Mouse (Mus musculus) heart, embryonic 11.5 days (tissue): Measurements from ENCODE around the gene Tent5b. TPM values are rescaled to one million over a fixed set of nuclear protein-coding genes. Genes with fewer than 3 reads are reported as not detected.
"Not testable (repeated sequence)": the region's sequence is repeated elsewhere in the genome, so short reads cannot be mapped to it uniquely, and the experiment has no call there.

Source experiments
- ATAC-seq: fragments of 200-750 bp; cut with Nextera tagmentation; replicated peaks from 2 replicates; pipeline ENCODE4 v1.8.0; 2017; ENCODE audit warnings: moderate library complexity; ENCODE audit not compliant: insufficient number of reproducible peaks, low FRiP score, low TSS enrichment
- H3K27ac ChIP-seq: fragments of 300-500 bp; sonication (generic); 2 replicates; pipeline ENCODE4 v1.5.1; 2014; ENCODE audit warnings: mild to moderate bottlenecking, low read depth, low read length
- H3K27me3 ChIP-seq: fragments of 300-500 bp; sonication (generic); 2 replicates; pipeline ENCODE4 v1.6.1; 2014; ENCODE audit warnings: mild to moderate bottlenecking, low read length, mixed read lengths; ENCODE audit not compliant: control insufficient read depth, insufficient read depth
- H3K36me3 ChIP-seq: fragments of 300-500 bp; sonication (generic); 2 replicates; pipeline ENCODE4 v1.6.1; 2014; ENCODE audit warnings: mild to moderate bottlenecking, low read length, moderate library complexity, mixed read lengths; ENCODE audit not compliant: control insufficient read depth, insufficient read depth
- H3K4me1 ChIP-seq: fragments of 300-500 bp; sonication (generic); 2 replicates; pipeline ENCODE4 v1.6.1; 2014; ENCODE audit warnings: low read length; ENCODE audit not compliant: control insufficient read depth, insufficient read depth
- H3K4me2 ChIP-seq: fragments of 300-500 bp; sonication (generic); 2 replicates; pipeline ENCODE4 v1.6.1; 2014; ENCODE audit warnings: mild to moderate bottlenecking, moderate library complexity
- H3K4me3 ChIP-seq: fragments of 300-500 bp; sonication (generic); 2 replicates; pipeline ENCODE4 v1.5.1; 2014; ENCODE audit warnings: low read depth, low read length
- H3K9ac ChIP-seq: fragments of 300-500 bp; sonication (generic); 2 replicates; pipeline ENCODE4 v1.6.1; 2014; ENCODE audit warnings: mild to moderate bottlenecking, low read depth, low read length, moderate library complexity
- H3K9me3 ChIP-seq: fragments of 300-500 bp; sonication (generic); replicated peaks from 2 replicates; pipeline ENCODE4 v1.6.1; 2016; ENCODE audit warnings: low read length; ENCODE audit not compliant: control insufficient read depth
- WGBS: fragments of 180-500 bp; shearing (Covaris S2); extraction: QIAGEN DNeasy Blood & Tissue Kit; methylation state at CpG from one replicate; pipeline ENCODE4 v1.1.7; 2014; ENCODE audit not compliant: insufficient replicate concordance; 5-methylcytosine and 5-hydroxymethylcytosine counted together
- polyA plus RNA-seq: library from polyadenylated mRNA; unstranded; fragments of >200 nt; fragmentation: Nextera tagmentation; extraction: Ambion mirVana; gene quantifications from 2 replicates; pipeline ENCODE4 v1.2.1, GENCODE M21; 2014

Tent5b gene
- polyA plus RNA-seq, 1 experiment from 2014 or later: 0.47 TPM

DNA sequence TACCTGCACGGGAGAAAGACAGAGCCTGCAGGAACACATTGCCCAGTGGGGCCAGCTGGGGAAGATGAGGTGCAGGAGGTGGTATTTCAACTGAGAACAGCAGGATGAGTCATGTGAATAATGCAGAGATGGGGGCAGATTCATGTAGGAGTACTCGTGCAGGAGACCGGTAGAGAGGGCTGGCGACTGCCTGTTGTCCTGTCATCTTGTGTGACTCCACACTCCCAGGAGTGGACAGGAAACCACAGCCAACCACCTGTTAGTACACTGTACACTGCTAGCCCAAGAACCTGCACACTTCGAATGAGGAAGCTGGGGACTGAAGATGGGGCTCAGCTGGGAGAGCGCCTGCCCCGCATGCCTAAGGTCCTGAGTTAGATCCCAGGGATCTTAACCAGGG, 21.6 kb downstream of the Tent5b start:
- no peak overlapping the region for H3K27ac ChIP-seq
- ATAC-seq: no peak
- no peaks in the 10 kb centered on the region for H3K36me3 ChIP-seq
- H3K4me2 ChIP-seq: no peak overlapping the region
- H3K4me1 ChIP-seq: peaks cover 8% of the 10 kb centered on the region; the same call in 1 of the 2 replicates
- no peak overlapping the region for H3K9ac ChIP-seq
- no peak overlapping the region for H3K4me3 ChIP-seq
- 58% methylated on average over 7 of the region's 7 CpGs for whole genome bisulfite sequencing
- no peaks in the 10 kb centered on the region for H3K9me3 ChIP-seq
- peaks cover 86% of the 10 kb centered on the region for H3K27me3 ChIP-seq

DNA sequence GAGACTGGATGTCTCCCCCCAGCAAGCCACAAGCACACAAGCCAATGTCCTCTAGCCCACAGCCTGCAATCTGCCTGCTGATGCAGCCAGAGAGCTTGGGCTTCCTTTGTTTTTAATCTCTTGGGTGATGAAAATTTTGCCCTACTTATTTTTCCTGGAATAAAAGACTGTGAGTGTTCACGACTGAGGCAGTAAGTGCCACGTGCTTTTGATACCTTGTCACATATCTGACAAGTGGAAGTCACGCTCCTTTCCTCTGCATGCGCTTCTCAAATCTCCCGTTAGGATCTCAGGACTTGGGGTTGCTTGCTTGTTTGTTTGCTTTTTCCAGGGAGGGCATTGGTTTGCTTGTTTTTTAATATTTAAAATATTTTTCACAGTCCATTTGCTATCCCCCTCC, 24.4 kb downstream of the Tent5b start:
- 52% methylated on average over 5 of the region's 5 CpGs for WGBS
- ATAC-seq: no peak
- no peak overlapping the region for H3K4me2 ChIP-seq
- H3K9ac ChIP-seq: no peak overlapping the region
- H3K4me3 ChIP-seq: no peak overlapping the region
- no peak overlapping the region for H3K27ac ChIP-seq
- peaks cover 62% of the 10 kb centered on the region for H3K27me3 ChIP-seq
- no peaks in the 10 kb centered on the region for H3K9me3 ChIP-seq
- H3K36me3 ChIP-seq: no peaks in the 10 kb centered on the region
- H3K4me1 ChIP-seq: no peaks in the 10 kb centered on the region

DNA sequence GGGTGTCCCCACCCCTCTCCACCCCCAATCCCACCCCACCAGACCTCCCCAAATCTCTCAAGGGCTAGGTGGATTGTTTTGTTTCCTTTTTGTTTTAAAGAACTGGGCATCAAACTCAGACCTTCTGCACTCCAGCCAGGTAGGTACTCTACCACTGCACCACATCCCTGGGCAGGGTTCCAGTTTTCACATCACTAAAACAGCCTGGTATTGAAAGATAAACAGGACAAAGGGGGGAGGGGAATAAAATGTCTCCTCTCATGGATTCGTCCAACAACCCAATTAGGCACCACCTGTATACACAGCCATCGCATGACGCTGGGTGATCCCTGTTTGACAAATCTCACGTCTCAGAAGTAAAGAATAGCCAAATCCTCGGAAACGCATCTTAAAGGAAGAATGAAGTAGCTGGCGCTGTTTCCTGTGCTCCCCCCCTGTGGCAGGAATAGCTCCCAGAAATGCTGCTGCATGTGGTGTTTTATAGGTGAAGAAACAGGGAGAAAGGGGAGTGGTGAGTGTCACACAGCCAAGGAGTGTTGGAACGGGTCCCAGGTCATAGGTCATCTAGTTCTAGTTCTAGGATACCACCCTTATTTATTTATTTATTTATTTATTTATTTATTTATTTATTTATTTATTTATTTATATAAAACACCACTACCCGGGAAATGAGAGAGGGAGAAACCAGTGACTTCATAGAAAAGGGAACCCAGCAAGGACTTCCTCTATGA, 25.0 kb downstream of the Tent5b start:
- Histone ChIP-seq H3K9ac (no peak overlapping the region), H3K9me3 (no peaks in the 10 kb centered on the region), H3K4me2 (no peak overlapping the region), H3K36me3 (no peaks in the 10 kb centered on the region), H3K27ac (no peak overlapping the region), H3K27me3 (peaks cover 56% of the 10 kb centered on the region), H3K4me3 (no peak overlapping the region), H3K4me1 (no peaks in the 10 kb centered on the region)
- ATAC-seq: no peak
- WGBS: 58% methylated on average over 9 of the region's 9 CpGs

DNA sequence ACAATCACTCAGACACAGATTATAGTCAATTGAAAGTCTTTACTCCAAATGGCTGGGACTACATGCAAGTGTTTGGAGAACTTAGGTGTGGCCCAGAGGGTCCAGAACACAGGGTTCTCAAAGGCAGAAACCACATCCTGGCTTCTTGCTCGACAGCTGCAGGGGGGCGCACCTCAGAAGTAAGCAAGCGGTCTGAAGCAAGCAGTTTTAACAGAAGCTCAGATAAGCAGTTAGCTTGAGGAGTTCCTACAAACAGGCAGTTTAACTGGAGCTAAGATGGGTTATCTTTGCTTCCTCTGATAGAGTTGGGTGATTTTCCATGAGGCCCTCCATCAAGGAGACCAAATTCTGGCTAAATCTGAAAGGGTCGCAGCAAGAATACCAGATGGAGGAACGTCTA, 26.6 kb downstream of the Tent5b start:
- Histone ChIP-seq H3K4me3 (no peak overlapping the region), H3K4me2 (no peak overlapping the region), H3K36me3 (no peaks in the 10 kb centered on the region), H3K27me3 (peaks cover 39% of the 10 kb centered on the region), H3K9me3 (no peaks in the 10 kb centered on the region), H3K4me1 (no peaks in the 10 kb centered on the region), H3K27ac (no peak overlapping the region), H3K9ac (no peak overlapping the region)
- WGBS: 51% methylated on average over 5 of the region's 5 CpGs
- no peak for ATAC-seq

DNA sequence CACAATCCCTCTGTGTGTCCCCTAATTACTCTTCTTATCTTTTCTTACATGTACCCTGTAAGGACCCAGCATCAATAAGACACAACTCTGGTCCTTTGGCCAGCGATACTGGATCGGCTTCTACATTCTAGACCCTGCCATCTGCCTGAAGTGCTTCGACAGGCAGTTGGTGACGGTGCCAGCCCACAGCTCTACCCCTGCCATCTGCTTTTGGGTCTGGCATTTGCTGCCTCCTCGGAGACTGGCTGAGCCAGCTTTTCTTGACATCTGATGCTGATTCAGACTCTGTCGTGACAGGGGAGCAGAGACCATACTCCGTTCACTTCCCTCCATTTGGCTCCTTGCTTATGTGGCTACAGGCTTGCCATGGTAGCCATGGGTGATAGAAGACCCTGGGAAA, 29.1 kb downstream of the Tent5b start:
- WGBS: 80% methylated on average over 7 of the region's 7 CpGs

DNA sequence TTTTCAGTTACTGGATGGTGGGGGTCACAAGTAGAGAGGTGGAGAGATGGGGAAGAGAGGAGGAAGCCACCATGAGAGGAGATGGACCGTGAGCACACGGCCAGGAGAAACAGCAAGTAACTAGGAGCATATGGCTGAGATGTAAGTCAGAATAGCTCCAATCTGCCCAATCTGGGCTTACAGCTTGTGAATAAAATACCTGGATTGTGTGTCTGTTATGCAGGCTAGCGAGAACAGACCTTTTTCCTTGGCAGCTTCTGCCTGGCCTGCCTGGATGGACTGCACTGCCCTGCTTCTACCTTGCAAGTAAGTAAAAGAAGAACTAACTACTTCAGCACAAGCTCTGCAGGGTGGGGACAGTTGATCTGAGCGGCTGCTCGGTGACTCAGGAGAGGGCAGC, 31.1 kb downstream of the Tent5b start:
- Histone ChIP-seq H3K4me3 (no peak overlapping the region), H3K4me1 (no peaks in the 10 kb centered on the region), H3K9ac (no peak overlapping the region), H3K4me2 (no peak overlapping the region), H3K36me3 (no peaks in the 10 kb centered on the region), H3K27ac (no peak overlapping the region), H3K27me3 (peaks cover 8% of the 10 kb centered on the region), H3K9me3 (no peaks in the 10 kb centered on the region)
- 74% methylated on average over 5 of the region's 5 CpGs for WGBS
- no peak for ATAC-seq

More for the DNA sequence above, 29.1 kb downstream of the Tent5b start:
- no peak for ATAC-seq
- Histone ChIP-seq H3K36me3 (no peaks in the 10 kb centered on the region), H3K27me3 (peaks cover 22% of the 10 kb centered on the region), H3K9ac (no peak overlapping the region), H3K4me3 (no peak overlapping the region), H3K9me3 (no peaks in the 10 kb centered on the region), H3K4me1 (no peaks in the 10 kb centered on the region), H3K27ac (no peak overlapping the region), H3K4me2 (no peak overlapping the region)

DNA sequence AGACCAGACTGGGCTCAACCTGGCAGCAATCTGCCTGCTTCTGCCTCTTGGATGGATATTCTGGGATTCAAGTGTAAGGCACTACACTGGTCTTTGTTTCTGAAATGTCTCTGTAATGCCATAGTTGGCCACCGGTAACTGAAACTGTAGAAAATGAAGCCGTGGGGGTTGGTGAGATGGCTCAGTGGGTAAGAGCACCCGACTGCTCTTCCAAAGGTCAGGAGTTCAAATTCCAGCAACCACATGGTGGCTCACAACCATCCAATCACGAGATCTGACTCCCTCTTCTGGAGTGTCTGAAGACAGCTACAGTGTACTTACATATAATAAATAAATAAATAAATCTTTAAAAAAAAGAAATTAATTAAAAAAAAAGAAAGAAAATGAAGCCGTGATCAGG, 32.6 kb downstream of the Tent5b start:
- not testable (repeated sequence) for H3K9ac ChIP-seq, ATAC-seq, H3K27me3 ChIP-seq, H3K4me3 ChIP-seq, H3K27ac ChIP-seq, H3K36me3 ChIP-seq, H3K4me2 ChIP-seq, H3K9me3 ChIP-seq, H3K4me1 ChIP-seq
- WGBS: 50% methylated on average over 4 of the region's 5 CpGs

DNA sequence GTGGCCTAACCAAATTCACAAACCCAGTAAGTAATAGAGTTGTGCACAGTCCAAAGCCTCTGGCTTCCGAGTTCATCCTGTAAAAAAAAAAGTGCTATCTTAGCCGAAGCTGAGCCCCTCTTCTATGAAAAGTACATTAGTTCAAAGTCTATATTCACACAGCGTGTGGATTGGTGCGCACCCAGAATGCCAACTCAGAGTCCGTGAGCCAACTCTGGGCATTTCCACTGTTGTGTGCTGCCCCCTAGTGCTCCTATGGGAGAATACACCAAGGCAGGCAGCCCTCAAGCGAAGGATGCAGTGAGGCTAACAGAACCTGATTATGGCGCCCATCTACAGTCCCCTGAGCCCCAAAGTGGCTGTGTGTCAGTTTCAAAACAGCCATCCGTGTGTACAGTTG, 33.0 kb downstream of the Tent5b start:
- H3K4me1 ChIP-seq: no peaks in the 10 kb centered on the region
- H3K4me3 ChIP-seq: no peak overlapping the region
- no peaks in the 10 kb centered on the region for H3K36me3 ChIP-seq
- no peak overlapping the region for H3K4me2 ChIP-seq
- peaks cover 8% of the 10 kb centered on the region for H3K27me3 ChIP-seq
- H3K9ac ChIP-seq: no peak overlapping the region
- 11% methylated on average over 8 of the region's 8 CpGs for WGBS
- no peak for ATAC-seq
- no peaks in the 10 kb centered on the region for H3K9me3 ChIP-seq
- no peak overlapping the region for H3K27ac ChIP-seq
